8 mouse cellular contexts compared by ENCODE assay signal in the genomic region with DNA sequence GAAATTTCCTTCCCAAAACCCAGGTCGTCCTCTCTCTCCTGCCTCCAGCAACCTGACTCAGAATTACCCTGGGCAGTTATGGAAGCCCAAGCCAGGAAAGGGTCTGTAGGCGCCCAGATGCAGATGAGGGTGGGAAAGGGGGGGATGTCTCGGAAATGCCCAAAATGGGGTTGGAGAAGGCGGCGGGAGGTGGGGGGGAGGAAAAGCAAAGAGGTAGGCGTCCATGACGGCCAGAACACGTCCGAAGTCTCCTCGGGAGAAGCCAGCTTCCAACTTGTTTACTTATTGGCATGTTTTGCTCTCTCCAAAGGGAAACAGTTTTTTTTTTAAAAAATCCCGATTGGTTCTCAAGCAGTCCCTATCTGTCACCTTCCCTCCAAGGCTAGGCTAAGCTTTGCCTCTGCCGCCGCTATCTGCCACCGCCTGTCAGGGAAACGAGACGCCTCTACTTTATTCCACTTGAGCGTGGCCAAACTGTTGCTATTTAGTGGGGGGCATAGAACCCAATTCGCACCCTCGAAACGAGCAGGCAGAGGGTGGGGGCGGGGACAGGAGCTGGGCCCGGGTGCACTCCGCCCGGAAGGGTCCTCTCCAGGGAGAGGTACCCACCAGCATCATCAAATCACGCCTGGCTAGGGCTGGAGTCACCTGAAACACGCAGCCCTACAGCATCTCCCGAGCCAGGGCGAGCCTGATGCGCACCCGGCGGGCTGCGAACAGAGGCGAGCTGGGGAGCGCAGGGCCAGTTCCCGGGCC.
A peak's percentile ranks its signal among the peaks of the same experiment; 100 is the strongest.
DNase-seq lines count a peak whose midpoint lies in the region; ATAC-seq and TF ChIP-seq lines count a peak whose summit lies in the region.

No protein-coding gene starts in this region.

- TF ChIP-seq EP300 in ES-Bruce4 (IDR thresholded peaks at IDR 0.05; ENCODE audit: insufficient read depth, low read depth, low read length): no peak
- TF ChIP-seq EP300 in heart, postnatal 0 days (IDR thresholded peaks at IDR 0.05; ENCODE audit: low read depth): no peak

- peaks cover 24% of the 10 kb centered on the region for H3K27me3 ChIP-seq in ES-Bruce4 (ENCODE audit: control insufficient read depth, insufficient read depth, low read length, poor library complexity, severe bottlenecking)
- peaks cover 73% of the 10 kb centered on the region for H3K27me3 ChIP-seq in heart, postnatal 0 days (ENCODE audit: control insufficient read depth, insufficient read depth, low read length)
- 0 out of 2 replicates have a peak, but pooled peaks cover 3% of the 10 kb centered on the region for H3K27me3 ChIP-seq in liver, adult 2 months (ENCODE audit: control insufficient read depth, insufficient read depth, low read length)
- peaks cover 50% of the 10 kb centered on the region for H3K27me3 ChIP-seq in stomach, embryonic 16.5 days (ENCODE audit: control insufficient read depth, insufficient read depth, low read length)

- no peaks in the 10 kb centered on the region for H3K36me3 ChIP-seq in ES-Bruce4 (ENCODE audit: control insufficient read depth, insufficient read depth, low read length, poor library complexity, severe bottlenecking)
- H3K36me3 ChIP-seq in heart, postnatal 0 days (replicated peaks; ENCODE audit: control insufficient read depth, insufficient read depth, low read length): no peaks in the 10 kb centered on the region
- no peaks in the 10 kb centered on the region for H3K36me3 ChIP-seq in liver, adult 2 months (ENCODE audit: control insufficient read depth, insufficient read depth, low read length)
- H3K36me3 ChIP-seq in stomach, embryonic 16.5 days (ENCODE audit: control insufficient read depth, insufficient read depth, low read length): no peaks in the 10 kb centered on the region

- TF ChIP-seq CTCF in ES-Bruce4 (IDR thresholded peaks at IDR 0.05; ENCODE audit: low read depth, low read length): no peak
- no peak for TF ChIP-seq CTCF in heart, postnatal 0 days (IDR thresholded peaks at IDR 0.05; ENCODE audit: low read depth)
- TF ChIP-seq CTCF in liver, adult 2 months (IDR thresholded peaks at IDR 0.05; ENCODE audit: low read depth, low read length): no peak

- peak overlapping the region; percentile 32 for H3K4me3 ChIP-seq in ES-Bruce4 (ENCODE audit: low read depth, low read length)
- H3K4me3 ChIP-seq in heart, postnatal 0 days (ENCODE audit: low read depth, low read length): peak overlapping the region; percentile 59
- peak overlapping the region; percentile 13; the same call in 1 of the 2 replicates for H3K4me3 ChIP-seq in liver, adult 2 months (ENCODE audit: insufficient read depth, low read depth, low read length)
- peak overlapping the region; percentile 57 for H3K4me3 ChIP-seq in stomach, embryonic 16.5 days (replicated peaks; ENCODE audit: low read length)

- no peak for TF ChIP-seq POLR2A in ES-Bruce4 (IDR thresholded peaks at IDR 0.05; ENCODE audit: insufficient read depth, low read length)
- no peak for TF ChIP-seq POLR2A in liver, adult 2 months (IDR thresholded peaks at IDR 0.05; ENCODE audit: extremely low read depth, insufficient read depth, low read length)

- peak; percentile 92 for DNase-seq in heart, adult 11 months
- no peak for DNase-seq in heart, adult 9 months (ENCODE audit: low spot score in 2 of 2)
- peak; percentile 62 for DNase-seq in cerebellum, adult 9-11 months
- no peak for DNase-seq in heart, postnatal 0 days (ENCODE audit: low spot score)
- DNase-seq in liver, adult 2 months (ENCODE audit: extremely low read depth, low read depth, low spot score): no peak
- DNase-seq in T-cell, adult 2 months (ENCODE audit: low spot score): no peak

- no peaks in the 10 kb centered on the region for H3K4me1 ChIP-seq in ES-Bruce4 (ENCODE audit: control insufficient read depth, insufficient read depth, low read length)
- H3K4me1 ChIP-seq in heart, postnatal 0 days (ENCODE audit: control insufficient read depth, insufficient read depth): 0 out of 2 replicates have a peak, but pooled peaks cover 6% of the 10 kb centered on the region
- no peaks in the 10 kb centered on the region for H3K4me1 ChIP-seq in liver, adult 2 months (ENCODE audit: control insufficient read depth, insufficient read depth, low read length)
- H3K4me1 ChIP-seq in stomach, embryonic 16.5 days (ENCODE audit: control insufficient read depth, insufficient read depth, low read length): no peaks in the 10 kb centered on the region

- peak overlapping the region; percentile 76 for H3K4me2 ChIP-seq in heart, postnatal 0 days (ENCODE audit: low read depth, low read length)
- H3K4me2 ChIP-seq in stomach, embryonic 16.5 days (ENCODE audit: low read depth, low read length): peak overlapping the region; percentile 81

- ATAC-seq in heart, postnatal 0 days (ENCODE audit: insufficient read depth, low read depth): peak; percentile 31; the same call in 1 of the 2 replicates
- ATAC-seq in stomach, embryonic 16.5 days (ENCODE audit: insufficient read depth, low FRiP score): 0 out of 2 replicates have a peak, but pooled peaks have one; percentile 44

- H3K9me3 ChIP-seq in ES-Bruce4 (replicated peaks; ENCODE audit: control insufficient read depth, insufficient read depth, low read length, poor library complexity, severe bottlenecking): no peaks in the 10 kb centered on the region
- no peaks in the 10 kb centered on the region for H3K9me3 ChIP-seq in heart, postnatal 0 days (replicated peaks; ENCODE audit: control insufficient read depth, low read length)
- no peaks in the 10 kb centered on the region for H3K9me3 ChIP-seq in stomach, embryonic 16.5 days (replicated peaks; ENCODE audit: control insufficient read depth, low read length)

- H3K27ac ChIP-seq in ES-Bruce4 (ENCODE audit: insufficient read depth, low read length): no peak overlapping the region
- H3K27ac ChIP-seq in heart, postnatal 0 days (ENCODE audit: low read depth): no peak overlapping the region
- no peak overlapping the region for H3K27ac ChIP-seq in liver, adult 2 months (replicated peaks; ENCODE audit: insufficient read depth, low read depth, low read length)
- no peak overlapping the region for H3K27ac ChIP-seq in stomach, embryonic 16.5 days (ENCODE audit: low read length)

- WGBS in heart, postnatal 0 days: 3% methylated on average over 34 of the region's 35 CpGs
- WGBS in liver, adult 2 months: 5% methylated on average over 32 of the region's 35 CpGs
- WGBS in stomach, embryonic 16.5 days: 2% methylated on average over 35 of the region's 35 CpGs

- no peak overlapping the region for H3K9ac ChIP-seq in ES-Bruce4 (ENCODE audit: low read depth, poor library complexity, severe bottlenecking)
- H3K9ac ChIP-seq in heart, postnatal 0 days (replicated peaks; ENCODE audit: low read depth, low read length): no peak overlapping the region
- no peak overlapping the region for H3K9ac ChIP-seq in liver, adult 2 months (ENCODE audit: low read depth, low read length)
- peak overlapping the region; percentile 63 for H3K9ac ChIP-seq in stomach, embryonic 16.5 days (ENCODE audit: low read length)

- H3K79me2 ChIP-seq in liver, adult 2 months (ENCODE audit: control insufficient read depth, insufficient read depth, low read length): no peaks in the 10 kb centered on the region

Comparison
In these comparisons a context has a peak if more than half of its experiments do, and no peak if none do; other contexts are left out.
1. DNase-seq: peak in heart, adult 11 months (single experiment) and cerebellum, adult 9-11 months (single experiment); none in heart, adult 9 months (0 of 2), heart, postnatal 0 days (single experiment), liver, adult 2 months (single experiment) and T-cell, adult 2 months (single experiment).
2. Peak in every context shown above with its lines, with median percentiles within 50 percentile points of each other: H3K4me3 ChIP-seq.